Mouse (Mus musculus): ENCODE measurements around the gene Syndig1l. TPM values are rescaled to one million over a fixed set of nuclear protein-coding genes. Genes with fewer than 3 reads are reported as not detected.

Gene Syndig1l
- 0.72 and 1.4 TPM in 2 replicates for polyA plus RNA-seq (2015; fragmentation: Nextera tagmentation; extraction: Ambion mirVana)

DNA sequence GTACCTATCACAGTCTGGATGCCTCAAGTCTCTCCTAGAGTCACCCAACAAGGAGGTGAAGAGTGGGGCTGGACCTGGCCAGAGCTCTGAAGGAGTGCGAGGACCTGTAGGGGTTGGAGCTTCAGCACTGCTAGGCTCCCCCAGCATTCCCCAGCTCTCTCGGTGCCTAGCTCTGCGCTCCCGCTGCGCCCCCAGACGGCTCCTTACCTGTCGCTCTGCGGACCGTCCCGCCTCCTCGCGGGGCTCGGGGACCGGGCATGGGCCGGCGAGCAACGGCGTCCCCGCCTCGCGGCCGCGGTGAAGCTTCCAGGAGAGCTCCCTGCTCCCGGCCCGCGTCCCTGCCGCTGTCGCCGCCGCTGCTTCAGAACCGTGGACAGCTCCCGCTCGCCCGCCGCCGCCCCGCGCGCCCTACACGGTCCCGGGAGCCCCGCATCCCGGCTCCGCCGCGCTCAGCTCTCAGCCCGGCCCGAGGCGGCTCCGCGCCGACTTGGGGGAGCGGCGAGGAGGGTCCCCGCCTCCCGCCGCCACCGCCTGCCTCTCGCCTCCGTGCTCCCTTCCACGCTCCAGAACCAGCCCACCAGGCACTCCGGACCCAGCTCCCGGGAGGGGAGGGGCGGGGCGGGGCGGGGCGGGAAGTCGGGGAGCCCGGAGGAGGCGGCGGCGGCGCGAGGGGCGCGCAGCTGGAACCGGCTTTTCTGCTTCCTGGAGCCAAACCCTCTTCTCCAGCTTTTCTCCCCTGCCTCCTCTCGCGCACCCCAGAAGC, at the start of gene Syndig1l:
Gene Syndig1l, minus strand, starts transcription at position 513 of the 763 bp plus-strand sequence.
- H3K27ac ChIP-seq: no peak within 1 kb of the TSS
- peak; percentile 86 for ATAC-seq
- H3K36me3 ChIP-seq (ENCODE audit: poor library complexity, severe bottlenecking): no peaks in the 10 kb centered on the region
- peaks cover 65% of the 10 kb centered on the region for H3K27me3 ChIP-seq
- H3K4me3 ChIP-seq: peak within 1 kb of the TSS; percentile 58
- under 1% methylated on average over 50 of the region's 79 CpGs for WGBS
- peaks cover 11% of the 10 kb centered on the region; the same call in 1 of the 2 replicates for H3K4me1 ChIP-seq
- peak within 1 kb of the TSS; percentile 62 for H3K9ac ChIP-seq
- peak within 1 kb of the TSS; percentile 83 for H3K4me2 ChIP-seq
- no peaks in the 10 kb centered on the region for H3K9me3 ChIP-seq (replicated peaks)

- ATAC-seq: no peak
Observed at GRCm38 (mm10) chr12:84748134-84748533, 49.5 kb upstream of the Syndig1l start.

GRCm38 (mm10) chr12:84745700-84746099, 47.1 kb upstream of the Syndig1l start:
- no peak overlapping the region for H3K27ac ChIP-seq
- no peaks in the 10 kb centered on the region for H3K36me3 ChIP-seq (ENCODE audit: poor library complexity, severe bottlenecking)
- no peak overlapping the region for H3K4me2 ChIP-seq
- no peaks in the 10 kb centered on the region for H3K4me1 ChIP-seq
- H3K27me3 ChIP-seq: no peaks in the 10 kb centered on the region
- H3K9ac ChIP-seq: no peak overlapping the region
- ATAC-seq: no peak
- H3K4me3 ChIP-seq: no peak overlapping the region
- H3K9me3 ChIP-seq (replicated peaks): no peaks in the 10 kb centered on the region
- 59% methylated on average over 4 of the region's 4 CpGs for WGBS

More at GRCm38 (mm10) chr12:84748134-84748533, 49.5 kb upstream of the Syndig1l start:
- Histone ChIP-seq H3K4me1 (peaks cover 18% of the 10 kb centered on the region), H3K27ac (no peak overlapping the region), H3K4me3 (no peak overlapping the region), H3K27me3 (no peaks in the 10 kb centered on the region), H3K9me3 (replicated peaks) (no peaks in the 10 kb centered on the region), H3K9ac (no peak overlapping the region), H3K4me2 (no peak overlapping the region), H3K36me3 (ENCODE audit: poor library complexity, severe bottlenecking) (no peaks in the 10 kb centered on the region)
- 78% methylated on average over 3 of the region's 3 CpGs for WGBS

DNA sequence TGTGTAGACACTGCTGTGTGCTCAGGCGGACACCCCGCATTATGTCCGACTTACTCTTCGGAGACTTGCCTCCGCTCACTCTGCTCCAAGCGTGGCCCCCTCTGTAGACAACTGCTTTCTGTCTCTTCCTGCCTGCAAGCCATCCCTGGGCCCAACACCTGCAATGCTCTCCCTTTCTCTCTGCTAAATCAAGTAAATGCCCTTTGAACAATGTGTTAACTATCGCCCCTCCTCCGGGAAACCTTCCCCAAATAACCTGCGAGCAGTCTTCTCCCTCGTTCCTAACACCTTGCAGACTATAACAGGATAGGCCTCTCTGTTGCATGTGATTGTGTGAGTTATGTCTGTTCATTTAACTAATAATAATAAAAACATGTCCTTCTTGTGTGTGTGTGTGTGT, 44.9 kb upstream of the Syndig1l start:
- Histone ChIP-seq H3K4me1 (no peaks in the 10 kb centered on the region), H3K4me2 (no peak overlapping the region), H3K4me3 (no peak overlapping the region), H3K9ac (no peak overlapping the region), H3K36me3 (ENCODE audit: poor library complexity, severe bottlenecking) (no peaks in the 10 kb centered on the region), H3K9me3 (replicated peaks) (no peaks in the 10 kb centered on the region), H3K27ac (no peak overlapping the region), H3K27me3 (no peaks in the 10 kb centered on the region)
- ATAC-seq: no peak
- 86% methylated on average over 10 of the region's 10 CpGs for WGBS

- Histone ChIP-seq H3K36me3 (ENCODE audit: poor library complexity, severe bottlenecking) (no peaks in the 10 kb centered on the region), H3K4me2 (no peak overlapping the region), H3K4me3 (no peak overlapping the region), H3K4me1 (no peaks in the 10 kb centered on the region), H3K27me3 (no peaks in the 10 kb centered on the region), H3K27ac (no peak overlapping the region), H3K9ac (no peak overlapping the region), H3K9me3 (replicated peaks) (no peaks in the 10 kb centered on the region)
- 83% methylated on average over 13 of the region's 13 CpGs for WGBS
- ATAC-seq: no peak
Observed at GRCm38 (mm10) chr12:84733366-84733765, 34.7 kb upstream of the Syndig1l start.

- Histone ChIP-seq H3K27ac (no peak overlapping the region), H3K27me3 (no peaks in the 10 kb centered on the region), H3K4me2 (no peak overlapping the region), H3K9me3 (replicated peaks) (no peaks in the 10 kb centered on the region), H3K36me3 (ENCODE audit: poor library complexity, severe bottlenecking) (no peaks in the 10 kb centered on the region), H3K4me1 (no peaks in the 10 kb centered on the region), H3K4me3 (no peak overlapping the region), H3K9ac (no peak overlapping the region)
- 91% methylated on average over 10 of the region's 10 CpGs for WGBS
- ATAC-seq: no peak
Observed at GRCm38 (mm10) chr12:84728421-84728820, 29.8 kb upstream of the Syndig1l start.

GRCm38 (mm10) chr12:84727434-84727833, 28.8 kb upstream of the Syndig1l start:
- Histone ChIP-seq H3K9me3 (replicated peaks) (no peaks in the 10 kb centered on the region), H3K9ac (no peak overlapping the region), H3K27ac (no peak overlapping the region), H3K4me1 (no peaks in the 10 kb centered on the region), H3K4me2 (no peak overlapping the region), H3K27me3 (no peaks in the 10 kb centered on the region), H3K4me3 (no peak overlapping the region), H3K36me3 (ENCODE audit: poor library complexity, severe bottlenecking) (no peaks in the 10 kb centered on the region)
- no peak for ATAC-seq
- 86% methylated on average over 5 of the region's 5 CpGs for WGBS

DNA sequence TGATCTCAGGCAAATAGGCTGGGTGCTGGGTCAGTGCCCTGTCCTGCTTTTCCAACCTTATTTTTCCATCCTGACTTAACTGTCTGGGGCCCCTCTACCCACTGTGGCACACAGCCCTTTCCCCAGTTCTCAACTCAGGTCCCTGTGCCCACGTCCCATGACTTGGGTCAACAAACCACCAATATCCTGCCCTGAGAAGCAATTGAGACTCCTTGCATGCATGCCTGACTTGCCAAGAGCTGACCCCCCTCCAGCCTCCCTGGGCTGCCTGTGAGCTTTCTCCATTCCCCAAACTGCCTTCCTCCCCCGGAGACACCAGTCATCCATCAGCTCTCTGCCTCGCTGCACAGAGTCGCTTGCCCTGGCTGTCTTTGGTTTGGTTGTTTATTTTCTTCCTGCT, 28.4 kb upstream of the Syndig1l start:
- Histone ChIP-seq H3K9ac (no peak overlapping the region), H3K4me1 (no peaks in the 10 kb centered on the region), H3K27me3 (no peaks in the 10 kb centered on the region), H3K9me3 (replicated peaks) (no peaks in the 10 kb centered on the region), H3K4me3 (no peak overlapping the region), H3K36me3 (ENCODE audit: poor library complexity, severe bottlenecking) (no peaks in the 10 kb centered on the region), H3K4me2 (no peak overlapping the region), H3K27ac (no peak overlapping the region)
- no peak for ATAC-seq
- 77% methylated on average over 4 of the region's 4 CpGs for WGBS

GRCm38 (mm10) chr12:84726391-84726790, 27.8 kb upstream of the Syndig1l start:
- H3K4me3 ChIP-seq: no peak overlapping the region
- H3K27me3 ChIP-seq: no peaks in the 10 kb centered on the region
- ATAC-seq: no peak
- H3K27ac ChIP-seq: no peak overlapping the region
- no peaks in the 10 kb centered on the region for H3K36me3 ChIP-seq (ENCODE audit: poor library complexity, severe bottlenecking)
- no peak overlapping the region for H3K9ac ChIP-seq
- no peaks in the 10 kb centered on the region for H3K4me1 ChIP-seq
- H3K9me3 ChIP-seq (replicated peaks): no peaks in the 10 kb centered on the region
- WGBS: 94% methylated on average over 4 of the region's 4 CpGs
- no peak overlapping the region for H3K4me2 ChIP-seq

DNA sequence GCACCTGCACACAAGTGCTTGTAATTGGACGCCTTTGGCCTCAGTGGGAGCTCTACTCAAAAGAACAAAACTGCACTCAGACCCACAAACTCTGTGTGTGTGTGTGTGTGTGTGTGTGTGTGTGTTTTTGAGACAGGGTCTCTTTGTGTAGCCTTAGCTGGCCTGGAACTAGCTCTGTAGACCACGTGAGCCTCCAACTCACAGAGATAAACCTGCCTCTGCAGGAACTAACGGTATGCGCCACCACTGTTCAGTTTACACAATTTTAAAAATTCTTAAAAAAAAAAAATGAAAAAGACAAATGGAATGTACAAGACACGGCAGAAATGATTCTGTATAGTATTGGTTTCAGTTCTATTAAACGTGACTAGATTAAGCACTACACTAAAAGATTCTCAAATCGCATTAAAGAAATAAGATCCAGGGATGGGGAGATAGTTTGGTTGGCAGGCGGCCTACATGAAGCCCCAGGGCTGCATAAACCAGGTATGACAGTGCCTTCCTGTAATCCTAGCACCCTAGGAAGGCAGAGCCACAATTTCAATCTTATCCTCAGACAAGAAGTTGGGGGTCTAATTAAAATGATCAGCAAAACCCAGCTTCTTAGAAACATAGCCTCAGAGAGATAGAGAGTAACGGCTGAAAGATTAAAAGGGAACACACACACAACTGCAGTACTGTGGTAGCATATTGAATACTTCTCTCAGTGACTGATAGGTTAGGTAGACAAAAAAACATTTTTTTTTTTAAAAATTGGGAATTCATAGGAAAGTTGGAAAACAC, 20.0 kb upstream of the Syndig1l start:
- Histone ChIP-seq H3K4me3 (no peak overlapping the region), H3K4me2 (no peak overlapping the region), H3K9me3 (replicated peaks) (no peaks in the 10 kb centered on the region), H3K4me1 (no peaks in the 10 kb centered on the region), H3K27me3 (no peaks in the 10 kb centered on the region), H3K36me3 (ENCODE audit: poor library complexity, severe bottlenecking) (no peaks in the 10 kb centered on the region), H3K27ac (no peak overlapping the region), H3K9ac (no peak overlapping the region)
- ATAC-seq: no peak
- WGBS: 88% methylated on average over 9 of the region's 9 CpGs

GRCm38 (mm10) chr12:84714578-84714977, 15.9 kb upstream of the Syndig1l start:
- ATAC-seq: no peak
- H3K9me3 ChIP-seq (replicated peaks): no peaks in the 10 kb centered on the region
- whole genome bisulfite sequencing: 90% methylated on average over 6 of the region's 6 CpGs

GRCm38 (mm10) chr12:84709842-84710439, 11.3 kb upstream of the Syndig1l start:
- no peaks in the 10 kb centered on the region for H3K27me3 ChIP-seq
- no peaks in the 10 kb centered on the region for H3K9me3 ChIP-seq (replicated peaks)
- 32% methylated on average over 14 of the region's 14 CpGs for WGBS
- no peaks in the 10 kb centered on the region for H3K36me3 ChIP-seq (ENCODE audit: poor library complexity, severe bottlenecking)
- no peak overlapping the region for H3K4me3 ChIP-seq
- H3K27ac ChIP-seq: no peak overlapping the region
- 0 out of 2 replicates have a peak, but pooled peaks cover 5% of the 10 kb centered on the region for H3K4me1 ChIP-seq
- H3K9ac ChIP-seq: no peak overlapping the region
- H3K4me2 ChIP-seq: no peak overlapping the region
- no peak for ATAC-seq

More at GRCm38 (mm10) chr12:84714578-84714977, 15.9 kb upstream of the Syndig1l start:
- no peak overlapping the region for H3K9ac ChIP-seq
- H3K4me2 ChIP-seq: no peak overlapping the region
- H3K4me3 ChIP-seq: no peak overlapping the region
- H3K27ac ChIP-seq: no peak overlapping the region
- H3K36me3 ChIP-seq (ENCODE audit: poor library complexity, severe bottlenecking): no peaks in the 10 kb centered on the region
- H3K4me1 ChIP-seq: no peaks in the 10 kb centered on the region
- H3K27me3 ChIP-seq: no peaks in the 10 kb centered on the region
